Mouse (Mus musculus): ENCODE measurements around the gene Stx2.

Gene Stx2

DNA sequence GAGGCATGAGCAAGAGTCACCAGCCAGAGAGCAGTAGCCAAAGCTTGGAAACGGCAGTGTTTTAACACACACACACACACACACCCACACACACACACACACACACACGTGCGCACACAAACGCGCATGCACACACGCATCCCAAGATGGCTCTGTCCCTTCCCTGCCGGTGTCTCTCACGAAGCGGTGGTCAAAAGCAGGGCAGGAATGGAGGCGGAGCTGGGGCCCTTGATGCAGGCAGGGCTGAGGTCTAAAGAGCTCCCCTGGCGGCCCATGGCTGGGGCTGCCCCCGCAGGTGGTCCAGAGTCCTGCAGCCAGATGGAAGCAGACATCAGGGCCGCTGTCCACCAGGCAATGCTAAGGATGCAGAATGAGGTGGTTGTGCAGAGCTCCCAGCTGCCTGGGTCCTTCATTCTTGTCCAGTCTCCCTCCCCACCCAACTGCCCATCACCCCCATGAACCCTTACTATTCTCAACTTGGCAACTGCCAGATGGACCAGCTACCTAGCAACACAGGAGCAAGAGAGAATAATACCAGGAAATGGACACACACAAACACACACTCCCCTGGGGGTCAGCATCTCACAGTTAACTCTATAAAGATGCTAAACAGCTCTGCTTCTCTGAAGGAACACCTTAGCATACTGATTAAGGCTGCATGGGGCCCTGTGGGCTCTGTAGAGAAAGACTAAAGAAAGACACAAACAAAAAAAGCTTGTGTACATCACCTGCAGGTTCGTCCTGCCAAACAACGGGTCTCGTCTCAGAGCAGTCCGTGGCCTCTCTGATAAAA is 54.9 kb downstream of the Stx2 start, which contains the start of gene Rimbp2:
Gene Rimbp2, minus strand, starts transcription at position 209 of the 793 bp plus-strand sequence.
- no peak for DNase-seq (ENCODE audit: low spot score in 2 of 2)

DNA sequence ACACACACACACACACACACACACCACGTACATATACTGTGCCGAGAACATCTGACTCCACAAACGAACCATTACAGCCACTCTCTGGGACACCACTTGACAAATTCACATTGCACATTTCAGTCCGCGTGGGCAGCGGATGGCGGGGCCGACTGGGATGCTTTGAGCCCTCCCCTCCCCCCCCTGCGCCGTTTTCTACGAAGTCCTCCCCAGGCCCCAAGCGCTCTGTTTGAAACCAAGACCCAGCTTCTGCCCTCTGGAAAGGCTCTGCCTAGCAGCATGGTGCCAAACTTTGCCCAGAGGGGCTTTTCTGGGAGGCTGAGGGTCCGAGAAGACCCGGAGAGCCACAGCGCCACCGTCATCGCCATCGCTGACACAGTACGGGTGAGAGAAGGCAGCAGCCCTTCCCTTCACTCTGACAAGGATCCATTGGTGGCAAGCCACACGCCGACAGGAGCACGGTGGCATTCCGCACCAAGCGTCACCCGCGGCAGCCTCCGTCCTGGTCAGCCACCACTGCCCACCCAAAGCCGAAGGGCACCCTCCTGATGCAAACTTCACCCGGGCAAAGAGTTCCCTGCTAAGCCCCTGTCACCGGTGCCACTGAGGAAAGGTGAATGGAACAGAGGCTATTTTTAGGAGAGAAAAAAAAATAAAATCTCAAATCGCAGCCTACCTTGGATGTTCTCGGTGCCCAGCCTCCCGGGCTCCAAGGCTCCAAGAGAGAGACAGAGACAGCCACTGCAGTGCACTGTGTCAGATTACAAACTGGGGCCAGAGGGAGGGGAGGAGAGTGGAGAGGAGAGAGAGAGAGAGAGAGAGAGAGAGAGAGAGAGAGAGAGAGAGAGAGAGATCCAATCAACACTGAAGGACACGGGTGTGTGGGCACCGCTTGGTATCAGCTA is 55.8 kb downstream of the Stx2 start:
- no peak for DNase-seq (ENCODE audit: low spot score in 2 of 2)

DNA sequence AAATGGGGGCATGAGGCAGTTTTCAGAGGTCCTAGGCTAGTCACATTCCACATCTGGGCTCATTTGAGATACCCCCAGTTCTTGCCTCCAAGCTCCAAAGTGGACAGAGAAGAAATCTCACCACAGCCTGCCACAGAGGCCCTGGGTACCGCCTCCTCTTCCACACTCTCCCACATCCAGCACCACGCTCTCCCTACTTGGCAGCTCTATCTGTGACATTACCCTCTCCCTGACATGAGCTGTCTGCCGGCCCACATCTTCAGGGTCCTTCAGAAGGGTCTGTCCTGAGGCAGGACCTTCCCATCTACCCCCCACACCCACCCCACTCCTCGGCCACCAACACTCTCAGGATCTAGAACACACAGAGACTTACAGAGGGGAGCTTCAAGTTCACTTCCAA is 56.9 kb downstream of the Stx2 start:
- DNase-seq (ENCODE audit: low spot score in 2 of 2), result no peak

DNA sequence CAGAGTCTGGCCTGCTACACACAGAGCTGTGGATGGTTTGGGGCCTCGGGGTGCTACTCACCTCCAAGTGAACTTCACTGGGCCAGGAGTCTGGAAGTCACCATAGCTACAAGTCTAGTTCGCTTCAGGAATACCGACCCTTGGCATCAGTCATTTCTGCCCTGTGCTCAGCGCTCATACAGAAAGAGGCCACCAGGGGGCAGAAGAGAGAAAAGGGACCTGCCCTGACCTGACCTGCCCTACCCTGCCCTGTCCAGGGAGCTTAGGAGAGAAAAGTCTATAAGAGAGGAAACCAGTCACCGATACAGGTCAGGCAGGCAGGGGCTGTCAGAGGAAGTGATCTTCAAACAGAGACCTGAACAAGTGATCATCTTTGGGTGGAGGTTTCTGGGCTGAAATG is 61.3 kb downstream of the Stx2 start:
- DNase-seq (ENCODE audit: low spot score in 2 of 2), result peak in 1 of 2 experiments; percentile 4

DNA sequence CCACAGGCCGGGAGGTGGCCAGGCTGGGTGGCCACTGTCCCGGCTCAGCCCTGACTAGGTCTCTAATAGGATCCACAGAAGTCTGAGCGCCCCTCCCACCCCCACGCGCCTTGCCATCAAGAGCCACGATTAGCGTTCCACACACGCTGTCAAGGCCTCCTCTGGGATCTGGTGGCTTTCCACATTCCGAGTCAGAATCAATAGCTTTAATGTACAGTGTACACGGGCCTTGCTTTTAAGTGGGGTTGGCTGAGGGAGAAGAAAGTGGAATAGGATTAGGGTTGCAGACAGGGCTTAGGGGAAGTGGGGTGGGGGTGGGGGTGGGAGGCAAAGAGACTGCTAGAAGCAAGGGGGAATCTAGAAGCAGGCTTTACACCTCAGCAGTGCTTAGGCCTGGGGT is 67.9 kb downstream of the Stx2 start:
- no peak for DNase-seq (ENCODE audit: low spot score in 2 of 2)

DNA sequence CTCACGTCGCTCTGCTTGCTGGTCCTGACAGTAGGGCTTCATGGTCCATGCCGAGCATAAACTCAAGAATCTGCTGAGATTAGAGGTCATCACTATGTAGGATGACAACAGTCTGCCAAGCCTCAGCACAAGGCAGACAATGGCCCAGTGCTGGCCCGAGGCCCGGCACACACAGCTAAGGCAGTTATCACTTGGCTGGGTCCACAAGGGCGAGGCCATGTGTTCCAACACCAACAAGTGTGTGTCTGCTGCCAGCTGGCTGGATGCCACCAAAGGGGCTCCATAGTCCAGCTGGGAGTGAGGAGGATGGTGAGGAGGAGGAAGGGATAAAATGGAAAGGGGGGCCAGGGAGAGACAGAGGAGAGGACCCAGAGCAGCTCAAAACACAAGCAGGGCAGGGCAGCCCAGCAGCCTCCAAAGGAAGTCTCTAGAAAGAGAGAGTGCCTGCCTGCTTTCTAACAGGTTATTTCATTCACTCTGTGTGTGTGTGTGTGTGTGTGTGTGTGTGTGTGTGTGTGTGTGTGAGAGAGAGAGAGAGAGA is 72.9 kb downstream of the Stx2 start:
- DNase-seq (ENCODE audit: low spot score in 2 of 2), result no peak

Data from urinary bladder, adult 18-20 months (tissue).